Comparison of ENCODE assay signal across 18 mouse cellular contexts in the genomic region with DNA sequence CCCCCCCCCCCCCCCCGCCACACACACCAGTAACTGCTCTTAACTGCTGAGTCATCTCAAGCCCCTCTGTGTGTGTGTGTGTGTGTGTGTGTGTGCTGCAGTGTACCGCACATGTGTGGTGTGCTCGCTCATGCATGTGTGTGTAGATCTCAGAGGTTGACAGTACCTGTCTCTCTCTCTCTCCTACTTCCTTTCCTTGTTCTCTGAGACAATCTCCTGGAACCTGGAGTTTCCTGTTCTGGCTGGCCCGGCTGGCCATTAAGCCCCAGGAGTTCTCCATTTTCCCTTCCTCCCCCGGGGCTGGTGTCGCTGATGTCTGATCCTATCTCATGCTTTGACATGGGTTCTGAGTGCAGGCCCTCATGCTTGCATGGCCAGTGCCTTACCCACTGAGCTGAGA. TPM values are rescaled to one million over a fixed set of nuclear protein-coding genes. Genes with fewer than 3 reads are reported as not detected.
A peak's percentile ranks its signal among the peaks of the same experiment; 100 is the strongest.
DNase-seq lines count a peak whose midpoint lies in the region; ATAC-seq and TF ChIP-seq lines count a peak whose summit lies in the region.
"Had no signal": no experiment of that assay in that cellular context is flagged by ENCODE, and none has a peak within 500 bp of the region (broad histone marks: within the 10 kb centered on the region; RNA-seq: fewer than 3 reads in every experiment).

No protein-coding gene starts in this region.

- no peaks in the 10 kb centered on the region for H3K4me1 ChIP-seq in midbrain, embryonic 11.5 days (ENCODE audit: control insufficient read depth, insufficient read depth, low read length)
- H3K4me1 ChIP-seq in midbrain, embryonic 14.5 days (ENCODE audit: control insufficient read depth, insufficient read depth, low read length) = no peaks in the 10 kb centered on the region
- H3K4me1 ChIP-seq in MEL (ENCODE audit: control insufficient read depth in 1 of 2, insufficient read depth in 2 of 2, low read length in 2 of 2) = peaks cover 9 to 16% of the 10 kb centered on the region in 2 experiments; a peak in 3 of 4 replicates
- no peaks in the 10 kb centered on the region for H3K4me1 ChIP-seq in hindbrain, embryonic 14.5 days (replicated peaks; ENCODE audit: control insufficient read depth, insufficient read depth, low read length)
- H3K4me1 ChIP-seq: embryonic facial prominence, embryonic 13.5 days; lung, embryonic 15.5 days; stomach, embryonic 15.5 days had no signal

- H3K4me3 ChIP-seq in midbrain, embryonic 11.5 days (ENCODE audit: low read depth, low read length) = no peak overlapping the region
- no peak overlapping the region for H3K4me3 ChIP-seq in midbrain, embryonic 14.5 days (replicated peaks; ENCODE audit: low read depth, low read length)
- peak overlapping the region in 1 of 2 experiments; percentile 19; a peak in 1 of 4 replicates for H3K4me3 ChIP-seq in MEL (ENCODE audit: control insufficient read depth in 1 of 2, insufficient read depth in 1 of 2, low read depth in 2 of 2, low read length in 2 of 2)
- H3K4me3 ChIP-seq in hindbrain, embryonic 14.5 days (replicated peaks; ENCODE audit: low read length) = no peak overlapping the region
- H3K4me3 ChIP-seq: embryonic facial prominence, embryonic 13.5 days; heart, embryonic 15.5 days; hindbrain, embryonic 10.5 days; lung, embryonic 15.5 days; stomach, embryonic 15.5 days had no signal

- H3K79me2 ChIP-seq in MEL (ENCODE audit: control insufficient read depth, insufficient read depth, low read length, poor library complexity) = no peaks in the 10 kb centered on the region; the same call in 1 of the 2 replicates

- H3K4me2 ChIP-seq in midbrain, embryonic 11.5 days = no peak overlapping the region
- no peak overlapping the region for H3K4me2 ChIP-seq in midbrain, embryonic 14.5 days (ENCODE audit: low read length)
- no peak overlapping the region for H3K4me2 ChIP-seq in hindbrain, embryonic 14.5 days (replicated peaks)
- H3K4me2 ChIP-seq: embryonic facial prominence, embryonic 13.5 days; heart, embryonic 15.5 days; lung, embryonic 15.5 days; stomach, embryonic 15.5 days had no signal

- no peaks in the 10 kb centered on the region for H3K36me3 ChIP-seq in midbrain, embryonic 11.5 days (ENCODE audit: control insufficient read depth, insufficient read depth, low read length)
- H3K36me3 ChIP-seq in midbrain, embryonic 14.5 days (ENCODE audit: control insufficient read depth, insufficient read depth, low read length) = no peaks in the 10 kb centered on the region
- peaks cover 0 to 9% of the 10 kb centered on the region in 2 experiments; a peak in 2 of 4 replicates for H3K36me3 ChIP-seq in MEL (ENCODE audit: control insufficient read depth in 1 of 2, insufficient read depth in 2 of 2, low read length in 2 of 2)
- no peaks in the 10 kb centered on the region for H3K36me3 ChIP-seq in hindbrain, embryonic 14.5 days (replicated peaks; ENCODE audit: control insufficient read depth, insufficient read depth)
- H3K36me3 ChIP-seq: embryonic facial prominence, embryonic 13.5 days; heart, embryonic 15.5 days; hindbrain, embryonic 10.5 days; lung, embryonic 15.5 days; stomach, embryonic 15.5 days had no signal

- H3K27ac ChIP-seq in midbrain, embryonic 11.5 days (ENCODE audit: low read depth, low read length) = no peak overlapping the region
- H3K27ac ChIP-seq in midbrain, embryonic 14.5 days (replicated peaks; ENCODE audit: low read depth, low read length) = no peak overlapping the region
- H3K27ac ChIP-seq in MEL (ENCODE audit: control insufficient read depth, low read depth, low read length) = peak overlapping the region; percentile 51
- no peak overlapping the region for H3K27ac ChIP-seq in hindbrain, embryonic 14.5 days
- H3K27ac ChIP-seq: embryonic facial prominence, embryonic 13.5 days; heart, embryonic 15.5 days; hindbrain, embryonic 10.5 days; lung, embryonic 15.5 days; stomach, embryonic 15.5 days had no signal

- no peak for TF ChIP-seq CTCF in MEL (IDR thresholded peaks at IDR 0.05 in 2 of 3, conservative IDR thresholded peaks at IDR 0.05 in 1 of 3; ENCODE audit: control insufficient read depth in 1 of 3, insufficient read depth in 1 of 3, low read depth in 2 of 3, low read length in 3 of 3, poor library complexity in 1 of 3, severe bottlenecking in 1 of 3)

- 78% methylated on average over 6 of the region's 6 CpGs for WGBS in midbrain, embryonic 11.5 days
- 79% methylated on average over 6 of the region's 6 CpGs for WGBS in midbrain, embryonic 14.5 days
- 76% methylated on average over 6 of the region's 6 CpGs for WGBS in hindbrain, embryonic 14.5 days

- TF ChIP-seq RAD21 in MEL (IDR thresholded peaks at IDR 0.05; ENCODE audit: low read depth, low read length) = no peak

- TF ChIP-seq EP300 in MEL (IDR thresholded peaks at IDR 0.05; ENCODE audit: low read depth in 1 of 2, low read length in 2 of 2) = no peak

- no peaks in the 10 kb centered on the region for H3K9me3 ChIP-seq in midbrain, embryonic 11.5 days (ENCODE audit: control insufficient read depth, low read length)
- H3K9me3 ChIP-seq in midbrain, embryonic 14.5 days (ENCODE audit: control insufficient read depth, low read length) = no peaks in the 10 kb centered on the region
- H3K9me3 ChIP-seq in MEL (replicated peaks; ENCODE audit: insufficient read depth, low read length) = no peaks in the 10 kb centered on the region
- H3K9me3 ChIP-seq in hindbrain, embryonic 14.5 days (ENCODE audit: control insufficient read depth, low read length) = no peaks in the 10 kb centered on the region
- H3K9me3 ChIP-seq: embryonic facial prominence, embryonic 13.5 days; heart, embryonic 15.5 days; lung, embryonic 15.5 days; stomach, embryonic 15.5 days had no signal

- ATAC-seq in midbrain, embryonic 11.5 days (ENCODE audit: low FRiP score) = no peak
- no peak for ATAC-seq in midbrain, embryonic 14.5 days (ENCODE audit: low FRiP score, low TSS enrichment)
- peak; percentile 25 to 28; a peak in 3 of 4 replicates for ATAC-seq in hematopoietic stem cell, adult 5-6 weeks (replicated peaks in 1 of 2; ENCODE audit: insufficient read depth in 1 of 2, low FRiP score in 2 of 2, low TSS enrichment in 1 of 2, low read depth in 1 of 2, poor library complexity in 2 of 2, severe bottlenecking in 2 of 2)
- ATAC-seq in megakaryocyte-erythroid progenitor cell, adult 5-6 weeks (replicated peaks; ENCODE audit: low FRiP score, low TSS enrichment, poor library complexity, severe bottlenecking) = peak; percentile 53
- no peak for ATAC-seq in hindbrain, embryonic 14.5 days (ENCODE audit: low FRiP score)
- ATAC-seq: forebrain, embryonic 16.5 days had no signal

- DNase-seq in midbrain, embryonic 11.5 days (ENCODE audit: low spot score, missing footprints) = peak; percentile 33
- DNase-seq in midbrain, embryonic 14.5 days = no peak
- peak; percentile 72 for DNase-seq in MEL (ENCODE audit: low read depth, low spot score)
- no peak for DNase-seq in hindbrain, embryonic 14.5 days (ENCODE audit: low spot score)
- DNase-seq in frontal cortex, postnatal 14 days (ENCODE audit: low spot score in 2 of 2) = no peak
- DNase-seq: adrenal gland, postnatal 10 days; cerebellum, adult 8-10 months; heart, adult 18-20 months; kidney, adult 2 months; layer of hippocampus, adult 9-11 months had no signal

- H3K27me3 ChIP-seq in midbrain, embryonic 11.5 days (ENCODE audit: control insufficient read depth, insufficient read depth, low read length) = no peaks in the 10 kb centered on the region
- no peaks in the 10 kb centered on the region for H3K27me3 ChIP-seq in midbrain, embryonic 14.5 days (ENCODE audit: control insufficient read depth, insufficient read depth, low read length)
- H3K27me3 ChIP-seq in MEL (ENCODE audit: control insufficient read depth in 1 of 2, insufficient read depth in 2 of 2, low read length in 2 of 2) = no peaks in the 10 kb centered on the region
- no peaks in the 10 kb centered on the region for H3K27me3 ChIP-seq in hindbrain, embryonic 14.5 days (ENCODE audit: control insufficient read depth, insufficient read depth, low read length)
- H3K27me3 ChIP-seq: embryonic facial prominence, embryonic 13.5 days; heart, embryonic 15.5 days; lung, embryonic 15.5 days; stomach, embryonic 15.5 days had no signal

- TF ChIP-seq POLR2A in MEL (IDR thresholded peaks at IDR 0.05; ENCODE audit: control insufficient read depth in 1 of 2, insufficient read depth in 1 of 2, low read depth in 1 of 2, low read length in 2 of 2, poor library complexity in 1 of 2) = no peak

- H3K9ac ChIP-seq in midbrain, embryonic 11.5 days (ENCODE audit: low read length) = no peak overlapping the region
- H3K9ac ChIP-seq in midbrain, embryonic 14.5 days (replicated peaks; ENCODE audit: low read length) = no peak overlapping the region
- peak overlapping the region; percentile 44 for H3K9ac ChIP-seq in MEL (ENCODE audit: control insufficient read depth, low read depth, low read length, poor library complexity, severe bottlenecking)
- no peak overlapping the region; the same call in 1 of the 2 replicates for H3K9ac ChIP-seq in hindbrain, embryonic 14.5 days
- H3K9ac ChIP-seq: embryonic facial prominence, embryonic 13.5 days; heart, embryonic 15.5 days; lung, embryonic 15.5 days; stomach, embryonic 15.5 days had no signal

TF ChIP-seq in MEL, 35 proteins besides CTCF, POLR2A, EP300 and RAD21 (continues in another document):
- TF ChIP-seq TAL1 (IDR thresholded peaks at IDR 0.05; ENCODE audit: low read length) = peak; percentile 45
- no peak for TF ChIP-seq MAFK (IDR thresholded peaks at IDR 0.05; ENCODE audit: borderline replicate concordance, low read depth, low read length)
- peak; percentile 25; the same call in 1 of the 2 replicates for TF ChIP-seq MAX (IDR thresholded peaks at IDR 0.05; ENCODE audit: low read length)
- TF ChIP-seq MXI1 (IDR thresholded peaks at IDR 0.05; ENCODE audit: low read depth, low read length) = no peak
- TF ChIP-seq GABPA (IDR thresholded peaks at IDR 0.05; ENCODE audit: low read depth, low read length) = peak; percentile 76
- TF ChIP-seq MAZ (IDR thresholded peaks at IDR 0.05; ENCODE audit: low read depth, low read length) = no peak
- TF ChIP-seq SIN3A (IDR thresholded peaks at IDR 0.05; ENCODE audit: low read length) = no peak
- TF ChIP-seq UBTF (IDR thresholded peaks at IDR 0.05; ENCODE audit: borderline replicate concordance, insufficient read depth, low read depth, low read length) = no peak
- no peak for TF ChIP-seq ZNF384 (IDR thresholded peaks at IDR 0.05; ENCODE audit: low read depth, low read length)

RNA-seq across cellular contexts. Expression of a gene that starts 38.8 kb away (rescaled TPM):
- 2.2 and 2.3 TPM in 2 replicates for polyA plus RNA-seq in midbrain, embryonic 11.5 days (2014; fragmentation: Nextera tagmentation; extraction: Ambion mirVana)
- 0.62 and 1.2 TPM in 2 replicates for polyA plus RNA-seq in midbrain, embryonic 14.5 days (2014; fragmentation: Nextera tagmentation; extraction: Ambion mirVana)
- 19.0 and 21.0 TPM in 2 replicates for total RNA-seq in MEL (2012; rRNA removed)
- polyA plus RNA-seq in MEL (2012; ENCODE audit: insufficient read depth in 1 of 2, insufficient read length in 2 of 2, low read depth in 1 of 2, low replicate concordance in 2 of 2, missing spikeins in 1 of 2) = 10 to 100 TPM; 23.3 to 78.7 TPM
- 121 and 137 TPM in 2 replicates for total RNA-seq in hematopoietic stem cell, adult 5-6 weeks (2017)
- total RNA-seq in megakaryocyte-erythroid progenitor cell, adult 5-6 weeks (2014; fragmentation: Nextera tagmentation) = 8.1 and 11.3 TPM in 2 replicates
- 9.2 and 17.0 TPM in 2 replicates for total RNA-seq in megakaryocyte-erythroid progenitor cell, adult 5-6 weeks (2017)
- polyA plus RNA-seq in hindbrain, embryonic 14.5 days (2014; fragmentation: Nextera tagmentation; extraction: Ambion mirVana) = 1.2 TPM in 2 replicates

Comparison
In these comparisons a context has a peak if more than half of its experiments do, and no peak if none do; other contexts are left out.
1. DNase-seq: peak in midbrain, embryonic 11.5 days (single experiment) and MEL (single experiment); none in midbrain, embryonic 14.5 days (single experiment), hindbrain, embryonic 14.5 days (single experiment) and frontal cortex, postnatal 14 days (0 of 2).
2. ATAC-seq: peak in hematopoietic stem cell, adult 5-6 weeks (2 of 2) and megakaryocyte-erythroid progenitor cell, adult 5-6 weeks (single experiment); none in midbrain, embryonic 11.5 days (single experiment), midbrain, embryonic 14.5 days (single experiment) and hindbrain, embryonic 14.5 days (single experiment).